Mouse (Mus musculus) myocyte (in vitro differentiated cells): ENCODE data around the gene Arpc4.

ENCODE experiments used
- CEBPB ChIP-seq: IDR thresholded peaks from 2 replicates; pipeline ENCODE4 v1.6.1; 2011; ENCODE audit warnings: mild to moderate bottlenecking, moderate library complexity; ENCODE audit not compliant: poor library complexity, insufficient read depth, severe bottlenecking
- E2F4 ChIP-seq: IDR thresholded peaks from one replicate; pipeline ENCODE4 v1.6.1; 2011; ENCODE audit warnings: mild to moderate bottlenecking, control low read depth, moderate library complexity; ENCODE audit not compliant: insufficient read depth
- MAX ChIP-seq: IDR thresholded peaks from one replicate; pipeline ENCODE4 v1.6.1; 2011; ENCODE audit warnings: low read depth, mild to moderate bottlenecking, control low read depth
- MYOD1 ChIP-seq, 3 experiments: IDR thresholded peaks; one replicate each; pipeline ENCODE4 v1.6.1; 2011; ENCODE audit warnings: control low read depth in 2 of 3, low read depth in 2 of 3, mild to moderate bottlenecking in 2 of 3, moderate library complexity in 1 of 3; ENCODE audit not compliant: insufficient read length in 2 of 3, control insufficient read depth in 1 of 3
- POLR2A ChIP-seq: IDR thresholded peaks from one replicate; pipeline ENCODE4 v1.6.1; 2011; ENCODE audit warnings: low read depth, mild to moderate bottlenecking, control low read depth, moderate library complexity; ENCODE audit not compliant: insufficient read length
- POLR2AphosphoS2 ChIP-seq: IDR thresholded peaks from one replicate; pipeline ENCODE4 v1.6.1; 2011; ENCODE audit warnings: low read depth, control low read depth; ENCODE audit not compliant: insufficient read length
- REST ChIP-seq: IDR thresholded peaks from one replicate; pipeline ENCODE4 v1.6.1; 2011; ENCODE audit warnings: mild to moderate bottlenecking, control low read depth, moderate library complexity; ENCODE audit not compliant: insufficient read depth, insufficient read length

- TF ChIP-seq POLR2A (no peak), MAX (no peak), MYOD1 (IDR thresholded peaks at IDR 0.05; ENCODE audit: control insufficient read depth in 1 of 3, insufficient read length in 2 of 3, low read depth in 2 of 3) (no peak), E2F4 (no peak), POLR2AphosphoS2 (no peak), CEBPB (no peak), REST (no peak)
These were observed 44.6 kb upstream of the Arpc4 start for GRCm38 (mm10) chr6:113333137-113333950.
